Mouse (Mus musculus) kidney, adult 2 months (tissue): ENCODE measurements at regions not wholly inside any gene's neighbourhood (a gene's known extent, or its start where the extent isn't known, plus 50 kb on each side); places are given as distances from the start of the nearest gene placed in this dataset.

Experiments
- CTCF ChIP-seq: fragments of 200-500 bp; conservative IDR thresholded peaks from 2 replicates; pipeline ENCODE4 v1.5.1; 2011; ENCODE audit warnings: low read depth, mild to moderate bottlenecking, control low read depth, low read length, moderate library complexity, mixed read lengths; ENCODE audit not compliant: insufficient read depth, insufficient read length
- POLR2A ChIP-seq: fragments of 200-500 bp; IDR thresholded peaks from one replicate; pipeline ENCODE4 v1.6.1; 2011; ENCODE audit warnings: low read depth, low read length, control low read depth

GRCm38 (mm10) chr15:88399064-88399463 lies 201.0 kb upstream of the Zdhhc25 start:
- TF ChIP-seq CTCF (no peak), POLR2A (no peak)
